Mouse (Mus musculus) right cerebral cortex, adult 18-20 months (tissue): ENCODE measurements around the gene Cdca7l.
"Not testable (repeated sequence)": the region's sequence is repeated elsewhere in the genome, so short reads cannot be mapped to it uniquely, and the experiment has no call there.

ENCODE experiments used
- DNase-seq: peaks from one replicate; pipeline ENCODE4 v3.0.0; 2022; ENCODE audit warnings: mixed read lengths

Gene Cdca7l

GRCm38 (mm10) chr12:117872265-117872664, 68.2 kb downstream of the Cdca7l start:
- DNase-seq, result no peak

GRCm38 (mm10) chr12:117878341-117878740, 74.3 kb downstream of the Cdca7l start:
- no peak for DNase-seq

- no peak for DNase-seq
These were observed 80.5 kb downstream of the Cdca7l start for GRCm38 (mm10) chr12:117884627-117885026.

- no peak for DNase-seq
These were observed 83.3 kb downstream of the Cdca7l start for GRCm38 (mm10) chr12:117887422-117887821.

GRCm38 (mm10) chr12:117900798-117901197, 96.7 kb downstream of the Cdca7l start:
- DNase-seq, result not testable (repeated sequence)

GRCm38 (mm10) chr12:117901352-117901751, 97.3 kb downstream of the Cdca7l start:
- not testable (repeated sequence) for DNase-seq

- peak; percentile 11 for DNase-seq
These were observed 99.6 kb downstream of the Cdca7l start for GRCm38 (mm10) chr12:117903671-117904070.

GRCm38 (mm10) chr12:117905232-117905840, 101.2 kb downstream of the Cdca7l start:
- not testable (repeated sequence) for DNase-seq

- DNase-seq, result no peak
These were observed 107.3 kb downstream of the Cdca7l start for GRCm38 (mm10) chr12:117911396-117911795.

- DNase-seq, result no peak
These were observed 110.6 kb downstream of the Cdca7l start for GRCm38 (mm10) chr12:117914613-117915245.

GRCm38 (mm10) chr12:117915826-117916588, 111.9 kb downstream of the Cdca7l start:
- no peak for DNase-seq
